Mouse (Mus musculus): Measurements from ENCODE around the gene Cacna1c.

Gene Cacna1c

GRCm38 (mm10) chr6:119137768-119138167 lies 58.5 kb downstream of the Cacna1c start:
- no peak for DNase-seq

GRCm38 (mm10) chr6:119132863-119133262 lies 63.4 kb downstream of the Cacna1c start:
- DNase-seq: no peak

GRCm38 (mm10) chr6:119132111-119132735 lies 64.0 kb downstream of the Cacna1c start:
- DNase-seq: no peak

- DNase-seq: peak; percentile 53 to 58
Measured at GRCm38 (mm10) chr6:119129664-119130063, 66.6 kb downstream of the Cacna1c start.

GRCm38 (mm10) chr6:119128521-119128920 lies 67.7 kb downstream of the Cacna1c start:
- DNase-seq: no peak

- DNase-seq: no peak
Measured at GRCm38 (mm10) chr6:119128076-119128475, 68.1 kb downstream of the Cacna1c start.

- no peak for DNase-seq
Measured at GRCm38 (mm10) chr6:119126991-119127390, 69.2 kb downstream of the Cacna1c start.

- no peak for DNase-seq
Measured at GRCm38 (mm10) chr6:119118371-119118770, 77.8 kb downstream of the Cacna1c start.

DNA sequence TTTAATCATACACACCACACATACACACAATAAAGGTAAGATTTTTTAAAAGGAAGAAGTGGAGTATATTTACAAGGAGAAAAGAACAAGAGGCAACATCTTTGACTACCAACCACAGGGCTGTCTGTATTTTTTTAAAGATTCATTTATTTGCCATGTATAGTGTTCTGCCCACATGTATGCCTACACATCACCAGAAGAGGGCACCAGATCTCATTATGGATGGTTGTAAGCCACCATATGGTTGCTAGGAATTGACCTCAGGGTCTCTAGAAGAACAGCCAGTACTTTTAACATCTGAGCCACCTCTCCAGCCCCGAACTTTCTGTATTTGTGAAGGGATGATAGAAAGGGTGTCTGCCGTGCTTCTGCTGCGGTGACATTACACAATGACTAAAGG lies 79.9 kb downstream of the Cacna1c start:
- DNase-seq: no peak

DNA sequence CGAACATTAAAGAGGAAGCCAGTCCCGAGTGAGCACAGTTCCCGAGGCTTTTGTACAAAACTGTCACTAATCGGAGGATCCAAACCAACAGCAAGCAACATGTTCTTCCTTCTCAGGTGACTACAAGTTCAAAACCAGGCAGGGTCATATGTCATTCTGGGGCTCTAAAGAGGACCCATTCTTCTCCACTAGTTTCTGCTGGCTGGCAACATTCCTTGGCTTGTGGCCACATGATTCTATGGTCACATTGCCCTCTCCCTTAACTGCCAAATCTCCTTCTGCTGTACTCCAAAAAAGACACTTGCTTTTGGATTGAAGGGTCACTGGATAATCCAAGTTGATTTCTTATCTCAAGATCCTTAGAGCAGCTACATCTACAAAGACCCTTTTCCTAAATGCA lies 82.9 kb downstream of the Cacna1c start:
- DNase-seq: no peak

DNA sequence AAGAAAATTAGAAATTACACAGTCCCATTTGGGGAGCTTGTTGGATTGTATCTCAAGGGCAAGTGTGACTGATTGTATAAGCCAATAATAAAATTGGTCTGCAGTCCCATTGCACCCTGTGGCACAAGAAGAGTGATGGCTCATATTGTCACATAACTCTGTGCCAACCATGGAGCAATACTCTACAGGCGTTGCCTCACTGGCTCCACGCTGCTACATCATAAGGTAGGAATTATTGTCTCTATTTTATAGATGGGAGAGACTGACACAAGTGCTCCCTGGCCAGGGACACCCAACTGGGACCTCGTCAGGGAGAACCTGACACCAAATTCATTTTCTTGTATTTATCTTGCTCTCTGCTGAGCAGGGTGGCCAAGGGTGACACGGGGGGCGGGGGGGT lies 85.8 kb downstream of the Cacna1c start:
- no peak for DNase-seq

DNA sequence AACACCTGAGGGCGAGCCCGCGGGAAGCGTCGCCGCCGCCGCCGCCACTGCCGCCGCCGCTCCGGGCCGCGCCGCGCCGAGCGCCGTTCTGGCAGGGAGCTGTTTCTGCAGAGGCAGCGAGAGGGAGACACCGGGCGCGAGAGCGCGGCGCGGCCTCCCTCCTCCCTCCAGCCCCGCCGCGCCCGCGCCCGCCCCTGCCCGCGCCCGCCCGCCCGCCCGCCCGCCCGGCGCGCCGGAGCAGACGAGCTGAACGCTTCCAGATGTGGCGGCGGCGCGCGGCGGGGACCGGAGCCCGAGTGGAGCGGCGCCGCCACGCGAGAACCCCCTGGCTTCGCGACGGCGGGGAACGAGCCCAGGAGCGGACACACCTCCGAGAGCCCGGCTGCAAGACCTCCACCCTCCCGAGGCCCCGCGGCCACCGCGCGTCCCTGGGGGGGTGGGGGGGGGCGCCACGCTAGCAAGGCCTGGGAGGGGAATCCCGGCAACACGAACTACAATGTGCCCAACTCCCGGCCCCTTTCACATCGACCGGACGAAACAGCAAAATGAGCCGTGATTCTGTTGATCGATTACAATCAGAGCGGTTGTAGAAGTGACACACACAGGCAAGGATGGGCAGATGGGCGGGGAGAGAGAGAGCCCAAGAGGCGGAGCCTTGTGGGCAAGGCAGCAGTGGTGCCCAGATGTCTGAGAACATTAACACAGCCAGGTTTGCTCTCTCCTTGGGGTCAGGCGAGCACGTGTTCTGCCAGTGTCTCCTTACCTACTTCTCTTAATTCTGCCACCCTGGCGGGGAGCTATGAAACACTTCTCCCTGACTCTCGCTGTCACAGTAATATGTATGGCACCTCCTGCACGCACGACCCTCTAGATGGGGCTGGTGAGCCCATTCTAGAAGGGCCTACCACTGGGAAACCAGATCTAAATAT lies 87.5 kb downstream of the Cacna1c start:
- peak; percentile 57 to 61 for DNase-seq

DNA sequence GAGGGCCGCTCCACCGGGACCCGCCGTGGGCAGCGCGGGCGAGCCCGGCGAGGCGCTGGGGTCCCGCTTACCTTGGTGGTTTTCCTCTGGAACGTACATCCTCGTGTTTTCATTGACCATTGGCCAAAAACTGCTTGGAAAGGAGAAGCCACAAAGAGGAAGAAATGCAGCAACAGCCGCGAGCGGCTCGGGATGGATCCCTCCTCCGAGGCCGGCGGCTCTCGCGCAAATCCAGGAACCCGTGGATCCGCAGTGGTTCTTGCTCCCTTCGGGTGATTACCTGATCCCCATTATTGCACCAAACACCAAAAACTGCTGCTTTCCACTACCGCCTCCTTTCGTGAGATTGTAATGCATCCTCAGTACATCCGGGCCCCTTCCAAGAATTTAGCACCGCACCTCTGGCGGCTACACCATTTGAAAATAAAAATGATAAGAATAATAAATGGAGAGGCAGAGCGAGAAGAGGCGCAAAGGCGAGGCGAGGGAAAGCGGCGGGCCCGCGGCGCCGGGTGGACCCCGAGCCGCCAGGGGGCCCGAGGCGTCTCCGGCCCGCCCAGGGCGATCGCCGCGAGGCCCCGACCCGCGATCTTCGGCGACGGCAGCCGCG lies 88.3 kb downstream of the Cacna1c start:
- no peak for DNase-seq

DNA sequence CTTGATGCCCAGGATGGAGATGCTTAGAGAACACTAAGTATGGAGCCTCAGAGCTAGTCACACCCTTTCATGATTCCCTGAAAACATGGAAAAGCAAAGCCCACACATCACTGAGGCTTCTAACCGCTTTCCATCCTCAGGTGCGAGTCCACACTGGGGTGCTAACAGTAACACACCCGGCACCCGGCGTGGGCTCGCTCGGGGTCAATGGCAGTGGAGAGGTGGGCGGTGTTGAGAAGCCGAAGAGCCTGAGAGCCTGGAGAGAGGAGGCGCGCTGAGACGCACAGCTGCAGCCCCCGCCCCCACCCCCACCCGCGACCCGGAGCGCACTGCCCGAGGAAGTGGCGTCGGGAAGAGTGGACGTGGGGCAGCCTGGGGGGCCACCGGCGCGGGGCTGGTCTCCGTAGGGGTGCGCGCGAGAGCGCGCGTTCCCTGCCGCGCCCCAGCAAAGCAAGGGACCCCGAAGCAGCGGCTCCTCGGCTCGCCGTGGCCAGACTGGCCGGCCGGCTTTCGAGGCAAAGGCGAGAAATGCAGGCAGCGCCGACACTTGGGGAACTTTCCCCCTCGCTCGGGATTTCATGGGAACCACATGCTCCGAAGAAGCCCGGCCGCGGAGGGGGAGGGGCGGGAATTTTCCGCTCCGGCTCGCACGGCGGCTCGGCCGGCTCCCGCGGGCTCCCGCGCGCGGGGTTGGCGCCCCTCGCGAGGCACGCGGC lies 88.9 kb downstream of the Cacna1c start:
- peak in 1 of 2 experiments; percentile 11 for DNase-seq

DNA sequence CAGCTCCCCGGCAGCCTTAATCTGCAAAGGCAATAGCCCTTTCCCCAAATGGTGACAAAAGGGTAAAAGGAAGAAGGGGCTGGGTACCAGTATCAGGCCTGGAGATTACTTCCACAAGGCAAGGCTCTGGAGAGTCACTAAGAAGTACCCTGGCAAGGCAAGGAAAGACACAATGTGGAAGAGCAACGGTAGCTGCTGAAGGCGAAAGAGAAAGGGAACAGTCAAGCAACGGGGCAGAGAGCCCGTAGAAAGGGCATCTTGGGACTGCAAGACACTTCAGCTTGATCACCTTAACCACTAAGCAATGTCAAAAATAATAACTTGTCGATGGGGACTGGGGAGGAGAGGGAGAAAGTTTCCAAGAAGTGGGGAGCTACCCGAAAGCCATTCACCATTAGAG lies 89.5 kb downstream of the Cacna1c start:
- DNase-seq: no peak

DNA sequence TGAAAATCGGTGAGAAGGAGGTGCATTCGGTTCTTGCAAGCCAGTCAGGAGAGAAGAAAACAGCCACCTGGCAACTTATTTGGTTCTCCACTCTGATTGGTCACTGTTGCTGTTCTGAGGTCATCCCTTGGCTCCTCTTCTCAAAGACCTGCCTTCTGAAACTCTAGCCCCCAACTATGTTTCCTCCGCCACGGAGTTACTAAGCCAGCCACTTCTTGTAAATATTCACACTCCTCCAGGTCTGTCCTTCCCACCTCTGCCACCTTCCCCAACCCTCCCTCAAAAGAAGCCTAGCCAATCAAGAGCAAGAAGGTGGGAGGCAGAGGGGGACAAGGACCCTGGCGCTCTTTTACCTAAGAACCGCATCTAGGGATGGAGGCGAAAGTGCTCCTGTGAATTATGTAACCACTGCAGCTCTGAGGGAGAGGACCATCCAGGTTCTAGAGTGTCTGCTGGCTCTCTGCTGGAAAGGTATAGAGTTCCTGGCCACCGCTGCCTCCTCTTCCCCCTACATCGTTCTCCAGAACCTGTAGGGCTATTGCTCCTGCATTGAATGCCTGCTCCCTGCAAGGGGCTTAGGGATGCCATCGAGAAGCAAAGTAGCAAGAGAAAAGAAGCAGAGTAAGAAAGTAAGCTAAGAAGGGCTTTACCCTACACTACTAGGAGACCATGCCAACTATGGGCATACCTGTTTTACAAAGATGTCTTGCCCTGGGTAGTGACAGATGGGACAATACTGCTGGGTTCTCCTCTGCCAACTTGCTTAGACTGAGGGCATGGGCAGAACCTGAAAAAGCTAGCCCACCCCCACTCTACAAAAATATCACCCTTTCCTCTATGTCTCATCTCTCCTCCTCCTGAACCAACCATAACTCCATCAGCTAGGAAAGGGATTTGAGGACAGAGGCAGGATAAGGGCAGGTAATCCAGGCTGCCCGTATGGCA lies 90.3 kb downstream of the Cacna1c start:
- DNase-seq: no peak

GRCm38 (mm10) chr6:119104246-119104645 lies 92.0 kb downstream of the Cacna1c start:
- DNase-seq: peak; percentile 54 to 63

DNA sequence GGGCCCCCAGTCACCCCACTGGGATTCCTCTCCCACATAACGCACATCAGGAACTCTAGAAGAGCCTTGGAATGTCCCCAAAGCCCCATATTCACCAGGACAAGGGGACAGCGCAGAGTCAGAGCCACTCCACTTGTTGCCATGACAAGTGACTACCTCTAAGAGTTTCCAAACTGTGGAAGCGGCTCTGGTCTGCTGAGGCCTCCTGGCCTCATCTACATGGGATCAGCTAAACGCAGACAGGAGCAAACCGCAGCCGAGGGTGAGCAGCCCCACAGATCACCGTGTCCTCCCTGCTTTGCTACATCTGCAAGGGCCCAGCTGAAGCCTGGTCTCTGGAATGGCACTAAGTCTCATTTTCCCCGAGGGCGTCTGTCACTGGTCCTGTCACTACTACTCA lies 93.3 kb downstream of the Cacna1c start:
- DNase-seq: no peak

DNA sequence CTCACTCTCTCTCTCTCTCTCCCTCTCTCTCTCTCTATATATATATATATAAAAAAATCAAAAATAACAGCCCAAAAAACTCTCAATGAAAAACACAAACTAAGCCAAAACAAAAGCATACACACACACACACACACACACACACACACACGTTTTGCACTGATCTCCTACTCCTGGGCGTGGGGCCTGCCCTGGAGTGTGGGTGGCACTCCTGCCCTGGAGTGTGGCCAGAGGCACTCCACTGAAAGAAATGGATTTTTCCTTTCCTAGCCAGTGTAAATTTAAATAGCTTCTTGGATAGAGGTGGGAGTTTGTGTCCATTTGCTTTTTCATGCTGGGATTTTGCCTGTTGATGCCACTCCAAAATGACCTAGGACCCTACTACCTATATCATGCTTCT lies 96.9 kb downstream of the Cacna1c start:
- DNase-seq: no peak

GRCm38 (mm10) chr6:119096481-119096880 lies 99.7 kb downstream of the Cacna1c start:
- DNase-seq: no peak

DNA sequence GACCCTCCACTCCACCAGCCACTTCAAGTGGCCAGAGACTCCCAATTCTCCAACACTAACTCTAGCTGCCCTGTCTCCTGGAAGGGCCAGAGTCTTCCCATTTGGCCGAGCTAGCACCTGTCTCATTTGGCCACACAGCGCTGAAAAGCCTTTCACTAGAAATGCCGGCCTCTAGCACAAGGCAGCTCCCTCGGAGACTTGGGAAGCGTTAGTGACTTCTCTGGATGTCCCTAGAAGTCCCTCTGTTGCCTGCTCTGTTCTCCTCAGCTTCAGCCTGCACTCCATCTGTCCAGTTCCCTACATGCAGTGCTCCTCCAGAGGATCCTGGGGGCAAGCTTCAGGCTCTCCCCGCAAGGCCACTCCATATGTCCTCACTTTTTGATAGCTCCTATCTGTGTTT lies 101.1 kb downstream of the Cacna1c start:
- DNase-seq: no peak

- no peak for DNase-seq
Measured at GRCm38 (mm10) chr6:119089173-119089572, 107.0 kb downstream of the Cacna1c start.
